Mouse (Mus musculus): ENCODE measurements around the gene Gm14180. TPM values are rescaled to one million over a fixed set of nuclear protein-coding genes. Genes with fewer than 3 reads are reported as not detected.
"Not testable (repeated sequence)": the region's sequence is repeated elsewhere in the genome, so short reads cannot be mapped to it uniquely, and the experiment has no call there.

The Gm14180 gene
- polyA plus RNA-seq (2015; fragmentation: Nextera tagmentation; extraction: Ambion mirVana) = not detected in 2 replicates

DNA sequence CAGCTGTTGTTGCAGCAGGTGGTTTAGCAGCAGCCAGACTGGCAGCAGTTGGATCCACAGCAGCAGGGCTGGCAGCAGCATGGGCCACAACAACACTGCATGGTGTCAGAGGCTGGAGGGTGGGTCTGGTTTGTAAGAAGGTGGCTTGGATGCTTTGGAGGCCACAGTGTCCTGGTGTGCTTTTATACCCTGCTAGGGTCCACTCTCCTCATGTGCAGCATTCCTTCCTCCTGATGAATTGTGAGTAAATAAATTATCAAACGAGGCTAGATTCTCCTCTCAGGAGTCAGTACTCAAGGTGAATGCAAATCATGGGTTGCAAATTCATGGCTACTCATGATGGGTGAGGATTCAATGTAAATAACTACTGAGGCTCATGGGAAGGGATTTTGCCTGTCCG, at the start of gene Gm14180:
Gene Gm14180 (minus strand): TSS at position 101 of the 400 bp plus-strand sequence.
- WGBS = 48% methylated on average over 2 of the region's 2 CpGs
- Histone ChIP-seq H3K27me3 (no peaks in the 10 kb centered on the region), H3K27ac (replicated peaks) (no peak within 1 kb of the TSS), H3K4me3 (no peak within 1 kb of the TSS), H3K4me2 (no peak within 1 kb of the TSS), H3K9ac (no peak within 1 kb of the TSS), H3K9me3 (no peaks in the 10 kb centered on the region), H3K36me3 (no peaks in the 10 kb centered on the region), H3K4me1 (replicated peaks) (no peaks in the 10 kb centered on the region)
- no peak for ATAC-seq (ENCODE audit: low FRiP score, low read depth)

- no peaks in the 10 kb centered on the region for H3K4me1 ChIP-seq (replicated peaks)
- no peaks in the 10 kb centered on the region for H3K9me3 ChIP-seq
- H3K9ac ChIP-seq = no peak within 1 kb of the TSS
- no peak within 1 kb of the TSS for H3K4me3 ChIP-seq
- H3K27me3 ChIP-seq = no peaks in the 10 kb centered on the region
- no peak within 1 kb of the TSS for H3K4me2 ChIP-seq
- H3K27ac ChIP-seq (replicated peaks) = no peak within 1 kb of the TSS
- ATAC-seq (ENCODE audit: low FRiP score, low read depth) = no peak
- H3K36me3 ChIP-seq = no peaks in the 10 kb centered on the region
- WGBS = 99% methylated on average over 2 of the region's 2 CpGs
Observed at GRCm38 (mm10) chr11:99780604-99781003, 46.5 kb upstream of the Gm14180 start, which contains the start of gene Krtap4-8. TSS of gene Krtap4-8 (minus strand) at chr11:99780704.

GRCm38 (mm10) chr11:99778401-99778800, 44.3 kb upstream of the Gm14180 start:
- H3K9me3 ChIP-seq = no peaks in the 10 kb centered on the region
- no peak overlapping the region for H3K4me2 ChIP-seq
- H3K9ac ChIP-seq = no peak overlapping the region
- H3K27ac ChIP-seq (replicated peaks) = no peak overlapping the region
- H3K27me3 ChIP-seq = no peaks in the 10 kb centered on the region
- 43% methylated on average over 7 of the region's 7 CpGs for WGBS
- H3K4me3 ChIP-seq = no peak overlapping the region
- no peaks in the 10 kb centered on the region for H3K36me3 ChIP-seq
- H3K4me1 ChIP-seq (replicated peaks) = no peaks in the 10 kb centered on the region
- no peak for ATAC-seq (ENCODE audit: low FRiP score, low read depth)

- H3K9me3 ChIP-seq; H3K27me3 ChIP-seq; H3K27ac ChIP-seq (replicated peaks); H3K4me1 ChIP-seq (replicated peaks); H3K36me3 ChIP-seq; H3K4me2 ChIP-seq; H3K9ac ChIP-seq; H3K4me3 ChIP-seq; ATAC-seq (ENCODE audit: low FRiP score, low read depth): not testable (repeated sequence)
Observed at GRCm38 (mm10) chr11:99772813-99773212, 38.7 kb upstream of the Gm14180 start, which contains the start of gene Gm11595. TSS of gene Gm11595 (minus strand) at chr11:99772913.

GRCm38 (mm10) chr11:99768410-99768809, 34.3 kb upstream of the Gm14180 start:
- no peak for ATAC-seq (ENCODE audit: low FRiP score, low read depth)
- no peaks in the 10 kb centered on the region for H3K9me3 ChIP-seq
- WGBS = 82% methylated on average over 2 of the region's 2 CpGs
- no peaks in the 10 kb centered on the region for H3K36me3 ChIP-seq
- H3K4me2 ChIP-seq = no peak overlapping the region
- H3K27ac ChIP-seq (replicated peaks) = no peak overlapping the region
- H3K4me3 ChIP-seq = no peak overlapping the region
- no peaks in the 10 kb centered on the region for H3K27me3 ChIP-seq
- H3K4me1 ChIP-seq (replicated peaks) = no peaks in the 10 kb centered on the region
- no peak overlapping the region for H3K9ac ChIP-seq

DNA sequence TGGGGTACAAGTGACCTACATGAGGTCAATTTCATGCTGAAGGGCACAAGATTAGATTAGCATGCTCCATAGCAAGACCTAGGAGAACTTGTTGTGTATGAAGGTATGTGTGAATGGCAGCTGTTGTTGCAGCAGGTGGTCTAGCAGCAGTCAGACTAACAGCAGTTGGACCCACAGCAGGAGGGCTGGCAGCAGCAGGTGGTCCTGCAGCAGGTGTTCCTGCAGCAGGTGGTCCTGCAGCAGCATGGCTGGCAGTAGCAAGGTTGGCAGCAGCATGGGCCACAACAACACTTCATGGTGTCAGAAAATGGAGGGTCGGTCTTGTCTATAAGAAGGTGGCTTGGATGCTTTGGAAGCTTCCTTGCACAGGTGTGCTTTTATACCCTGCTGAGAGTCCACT, 24.8 kb upstream of the Gm14180 start:
- Histone ChIP-seq H3K27me3 (no peaks in the 10 kb centered on the region), H3K36me3 (no peaks in the 10 kb centered on the region), H3K4me1 (replicated peaks) (no peaks in the 10 kb centered on the region), H3K9me3 (no peaks in the 10 kb centered on the region), H3K9ac (no peak overlapping the region), H3K4me2 (no peak overlapping the region), H3K27ac (replicated peaks) (no peak overlapping the region), H3K4me3 (no peak overlapping the region)
- ATAC-seq (ENCODE audit: low FRiP score, low read depth) = no peak
- 96% methylated on average over 1 of the region's 1 CpGs for WGBS

- no peak overlapping the region for H3K4me3 ChIP-seq
- no peaks in the 10 kb centered on the region for H3K27me3 ChIP-seq
- no peak for ATAC-seq (ENCODE audit: low FRiP score, low read depth)
- H3K9ac ChIP-seq = no peak overlapping the region
- WGBS = 93% methylated on average over 3 of the region's 3 CpGs
- no peak overlapping the region for H3K27ac ChIP-seq (replicated peaks)
- H3K4me2 ChIP-seq = no peak overlapping the region
- no peaks in the 10 kb centered on the region for H3K9me3 ChIP-seq
- no peaks in the 10 kb centered on the region for H3K4me1 ChIP-seq (replicated peaks)
- no peaks in the 10 kb centered on the region for H3K36me3 ChIP-seq
Observed at GRCm38 (mm10) chr11:99743985-99744384, 9.9 kb upstream of the Gm14180 start.

DNA sequence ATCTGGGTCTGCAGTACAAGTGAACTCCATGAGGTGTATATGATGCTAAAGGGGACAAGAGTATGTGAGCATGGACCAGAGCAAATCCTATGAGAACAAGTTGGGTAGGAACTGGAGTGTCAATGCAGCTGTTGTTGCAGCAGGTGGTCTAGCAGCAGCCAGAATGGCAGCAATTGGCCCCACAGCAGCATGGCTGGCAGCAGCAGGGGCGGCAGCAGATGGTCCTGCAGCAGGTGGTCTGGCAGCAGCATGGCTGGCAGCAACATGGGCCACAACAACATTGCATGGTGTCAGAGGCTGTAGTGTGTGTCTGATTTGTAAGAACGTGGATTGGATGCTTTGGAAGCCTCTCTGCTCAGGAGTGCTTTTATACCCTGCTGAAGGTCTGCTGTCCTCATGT, 10.0 kb downstream of the Gm14180 start:
- Histone ChIP-seq H3K4me3 (no peak overlapping the region), H3K27ac (replicated peaks) (no peak overlapping the region), H3K9ac (no peak overlapping the region), H3K27me3 (no peaks in the 10 kb centered on the region), H3K36me3 (no peaks in the 10 kb centered on the region), H3K9me3 (no peaks in the 10 kb centered on the region), H3K4me1 (replicated peaks) (no peaks in the 10 kb centered on the region), H3K4me2 (no peak overlapping the region)
- ATAC-seq (ENCODE audit: low FRiP score, low read depth) = no peak
- WGBS = 78% methylated on average over 2 of the region's 2 CpGs

- no peak overlapping the region for H3K27ac ChIP-seq (replicated peaks)
- no peak for ATAC-seq (ENCODE audit: low FRiP score, low read depth)
- H3K36me3 ChIP-seq = no peaks in the 10 kb centered on the region
- H3K27me3 ChIP-seq = no peaks in the 10 kb centered on the region
- no peaks in the 10 kb centered on the region for H3K4me1 ChIP-seq (replicated peaks)
- H3K4me2 ChIP-seq = no peak overlapping the region
- H3K4me3 ChIP-seq = no peak overlapping the region
- WGBS = 94% methylated on average over 1 of the region's 1 CpGs
- H3K9me3 ChIP-seq = no peaks in the 10 kb centered on the region
- no peak overlapping the region for H3K9ac ChIP-seq
Observed at GRCm38 (mm10) chr11:99718759-99719158, 15.3 kb downstream of the Gm14180 start.

GRCm38 (mm10) chr11:99690463-99690862, 43.6 kb downstream of the Gm14180 start, which contains the start of gene Gm14190:
TSS of gene Gm14190 (minus strand) at chr11:99690740.
- Histone ChIP-seq H3K4me1 (replicated peaks) (no peaks in the 10 kb centered on the region), H3K27me3 (no peaks in the 10 kb centered on the region), H3K4me3 (no peak within 1 kb of the TSS), H3K27ac (replicated peaks) (no peak within 1 kb of the TSS), H3K4me2 (no peak within 1 kb of the TSS), H3K9me3 (no peaks in the 10 kb centered on the region), H3K36me3 (no peaks in the 10 kb centered on the region), H3K9ac (no peak within 1 kb of the TSS)
- WGBS = 83% methylated on average over 1 of the region's 1 CpGs
- no peak for ATAC-seq (ENCODE audit: low FRiP score, low read depth)

DNA sequence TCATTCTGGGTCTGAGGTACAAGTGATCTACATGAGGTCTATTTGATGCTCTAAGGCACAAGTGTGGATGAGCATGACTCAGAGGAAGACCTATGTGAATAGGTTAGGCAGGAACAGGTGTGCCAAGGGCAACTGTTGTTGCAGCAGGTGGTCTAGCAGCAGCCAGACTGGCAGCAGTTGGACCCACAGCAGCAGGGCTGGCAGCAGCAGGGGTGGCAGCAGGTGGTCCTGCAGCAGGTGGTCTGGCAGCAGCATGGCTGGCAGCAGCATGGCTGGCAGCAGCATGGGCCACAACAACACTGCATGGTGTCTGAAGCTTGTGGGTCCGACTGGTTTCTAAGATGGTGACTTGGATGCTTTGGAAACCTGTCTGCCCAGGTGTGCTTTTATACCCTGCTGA, 48.9 kb downstream of the Gm14180 start:
- H3K4me1 ChIP-seq (replicated peaks) = not testable (repeated sequence)

More for the DNA sequence above, 48.9 kb downstream of the Gm14180 start:
- 75% methylated on average over 1 of the region's 1 CpGs for WGBS
- H3K9ac ChIP-seq; H3K36me3 ChIP-seq; H3K4me3 ChIP-seq; ATAC-seq (ENCODE audit: low FRiP score, low read depth); H3K4me2 ChIP-seq; H3K9me3 ChIP-seq; H3K27me3 ChIP-seq; H3K27ac ChIP-seq (replicated peaks): not testable (repeated sequence)
